Mouse (Mus musculus) stomach, postnatal 0 days (tissue): ENCODE results near the gene S100a7a.

Experiments
- CTCF ChIP-seq: IDR thresholded peaks from 2 replicates; pipeline ENCODE4 v1.5.1; 2016; ENCODE audit warnings: antibody characterized with exemption, low read depth, mild to moderate bottlenecking, moderate library complexity
- EP300 ChIP-seq: optimal IDR thresholded peaks from 2 replicates; pipeline ENCODE3; 2016; ENCODE audit warnings: antibody characterized with exemption

DNA sequence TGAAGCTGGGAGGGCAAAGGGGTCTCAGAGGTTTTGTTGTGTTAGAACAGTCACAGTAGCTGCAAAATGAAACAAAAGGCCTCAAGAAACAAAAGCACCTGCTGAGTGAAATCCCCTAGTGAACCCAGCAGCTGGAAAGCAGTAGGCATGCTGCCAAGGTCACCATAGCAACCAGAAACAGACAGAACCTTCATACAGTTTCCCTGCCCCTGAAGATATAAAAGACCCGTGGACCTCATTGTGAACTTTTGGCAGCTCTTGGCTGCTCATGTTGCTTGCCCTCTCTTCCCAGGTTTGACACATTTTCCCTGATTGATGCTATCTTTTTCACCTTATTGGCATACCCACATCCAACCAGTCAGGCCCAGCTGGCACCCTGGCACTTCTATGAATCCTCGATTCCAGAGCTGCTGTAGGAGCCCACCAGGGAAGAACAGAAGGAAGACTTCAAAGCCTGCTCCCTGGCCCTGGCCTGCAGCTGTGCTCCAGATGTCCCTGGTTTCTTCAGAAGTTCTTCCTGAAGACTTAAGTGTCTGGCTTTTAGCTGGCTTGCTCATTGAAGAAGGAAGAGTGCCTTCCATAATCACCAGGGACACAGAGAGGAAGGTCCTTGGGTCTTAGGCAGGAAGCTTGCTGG, 30.3 kb upstream of the S100a7a start:
- no peak for TF ChIP-seq CTCF
- no peak for TF ChIP-seq EP300
